Mouse (Mus musculus): ENCODE measurements around the gene Zap70. TPM values are rescaled to one million over a fixed set of nuclear protein-coding genes. Genes with fewer than 3 reads are reported as not detected.

Zap70 gene
- total and polyA plus RNA-seq, 3 experiments, result 0.23 to 0.25 TPM; not detected in 1

DNA sequence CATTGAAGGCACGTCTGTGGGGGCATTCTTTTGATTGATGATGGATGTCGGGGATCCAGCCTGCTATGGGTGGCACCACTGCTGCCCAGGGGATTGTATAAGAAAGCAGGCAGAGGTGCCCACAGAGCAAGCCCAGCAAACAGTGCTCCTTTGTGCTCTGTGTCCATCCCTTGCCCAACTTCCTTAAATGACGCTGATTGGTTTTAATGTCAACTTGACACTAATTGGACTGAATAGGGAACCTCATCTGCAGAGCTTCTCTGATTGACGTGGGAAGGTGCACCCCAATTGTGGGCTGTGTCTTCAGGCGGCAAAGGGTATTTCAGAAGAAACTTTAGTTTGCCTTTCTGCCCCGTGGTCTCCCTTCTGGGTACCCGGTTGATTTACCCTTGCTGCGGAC lies 27.8 kb downstream of the Zap70 start:
- dilution Hi-C loops (cut with MboI; ENCODE audit: extremely low pct_ligation_motif_present, extremely low pct_unique_long_range_greater_than_20kb, low sequenced_read_pairs), result no loop called here
- no peak overlapping the region for H3K9ac ChIP-seq (ENCODE audit: insufficient read depth, low read depth)
- in situ Hi-C loops (cut with MboI; ENCODE audit: low pct_ligation_motif_present, low pct_unique_long_range_greater_than_20kb, low sequenced_read_pairs), result loop anchor here (10.0 to 25.0 kb wide), 2 partner anchors 455 to 848 kb away; no protein-coding TSS in a partner anchor
- H3K9me3 ChIP-seq (replicated peaks; ENCODE audit: low read length), result no peaks in the 10 kb centered on the region
- H3K79me2 ChIP-seq (replicated peaks; ENCODE audit: control insufficient read depth, extremely low read depth, insufficient read depth, poor library complexity, severe bottlenecking), result no peaks in the 10 kb centered on the region
- TF ChIP-seq SMC3 (IDR thresholded peaks at IDR 0.05; ENCODE audit: low read depth, low read length) (no peak), UBTF (IDR thresholded peaks at IDR 0.05; ENCODE audit: low read depth, low read length) (no peak), USF2 (conservative IDR thresholded peaks at IDR 0.05; ENCODE audit: low read depth, low read length) (no peak), ZKSCAN1 (IDR thresholded peaks at IDR 0.05; ENCODE audit: borderline replicate concordance, low read depth, low read length) (no peak), RAD21 (IDR thresholded peaks at IDR 0.05; ENCODE audit: low read depth, low read length) (no peak), CHD2 (IDR thresholded peaks at IDR 0.05; ENCODE audit: low read length) (no peak), HCFC1 (IDR thresholded peaks at IDR 0.05; ENCODE audit: low read depth, low read length) (no peak), ELF1 (IDR thresholded peaks at IDR 0.05; ENCODE audit: low read depth, low read length) (no peak), KAT2A (IDR thresholded peaks at IDR 0.05; ENCODE audit: insufficient replicate concordance, low read length) (no peak), MXI1 (IDR thresholded peaks at IDR 0.05; ENCODE audit: low read depth, low read length) (no peak), JUND (conservative IDR thresholded peaks at IDR 0.05; ENCODE audit: low read depth, low read length) (no peak), MAZ (IDR thresholded peaks at IDR 0.05; ENCODE audit: low read depth, low read length) (no peak), MAX (IDR thresholded peaks at IDR 0.05; ENCODE audit: low read length) (no peak), USF1 (IDR thresholded peaks at IDR 0.05; ENCODE audit: low read depth, low read length) (no peak), ZC3H11A (IDR thresholded peaks at IDR 0.05; ENCODE audit: low read depth, low read length) (no peak), ZMIZ1 (IDR thresholded peaks at IDR 0.05; ENCODE audit: low read depth, low read length) (no peak), RCOR1 (conservative IDR thresholded peaks at IDR 0.05; ENCODE audit: low read depth, low read length) (no peak), PAX5 (IDR thresholded peaks at IDR 0.05; ENCODE audit: low read length) (no peak)
- no peak overlapping the region for H3K27ac ChIP-seq (ENCODE audit: insufficient read depth, low read depth)
- DNase-seq (ENCODE audit: extremely low read depth), result no peak
- no peak overlapping the region for H3K4me3 ChIP-seq (replicated peaks in 1 of 3; ENCODE audit: low read depth in 2 of 3, low read length in 2 of 3, poor library complexity in 1 of 3)
- peaks cover 19 to 35% of the 10 kb centered on the region in 2 experiments for H3K36me3 ChIP-seq (replicated peaks in 1 of 2; ENCODE audit: control insufficient read depth in 1 of 2, insufficient read depth in 1 of 2, low read length in 1 of 2)
- no peaks in the 10 kb centered on the region for H3K27me3 ChIP-seq (replicated peaks)
- no peaks in the 10 kb centered on the region; a peak in 1 of 4 replicates for H3K4me1 ChIP-seq (ENCODE audit: control insufficient read depth in 1 of 2, insufficient read depth in 2 of 2)
- no peak overlapping the region for H3K4me2 ChIP-seq (ENCODE audit: insufficient read depth, low read depth, poor library complexity, severe bottlenecking)

DNA sequence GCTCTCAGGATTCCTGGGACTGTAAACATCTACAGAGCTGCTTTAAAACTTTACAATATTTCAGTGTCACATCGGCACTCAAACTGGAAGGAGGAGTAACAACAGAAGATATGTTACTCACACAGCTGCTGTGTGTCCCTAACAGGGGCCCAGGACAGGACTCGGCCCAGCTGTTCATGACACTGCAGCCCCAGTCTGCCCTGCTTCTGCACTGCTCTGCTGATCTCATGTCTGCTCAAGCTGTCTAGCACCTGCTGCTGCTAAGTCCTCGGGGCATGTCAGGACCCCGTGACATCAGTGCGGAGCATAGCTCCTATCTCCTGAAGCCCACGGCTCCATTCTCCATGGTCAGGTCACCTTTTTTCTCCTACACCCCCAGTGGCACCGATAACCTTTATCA lies 35.1 kb downstream of the Zap70 start:
- dilution Hi-C loops (cut with MboI; ENCODE audit: extremely low pct_ligation_motif_present, extremely low pct_unique_long_range_greater_than_20kb, low sequenced_read_pairs) (no loop called here), in situ Hi-C loops (cut with MboI; ENCODE audit: low pct_ligation_motif_present, low pct_unique_long_range_greater_than_20kb, low sequenced_read_pairs) (loop anchor here (25.0 kb wide), 1 partner anchor 841 kb away; no protein-coding TSS in a partner anchor)

More for the DNA sequence above, 35.1 kb downstream of the Zap70 start:
- H3K9ac ChIP-seq (ENCODE audit: insufficient read depth, low read depth), result no peak overlapping the region
- no peaks in the 10 kb centered on the region for H3K4me1 ChIP-seq (ENCODE audit: control insufficient read depth in 1 of 2, insufficient read depth in 2 of 2)
- no peak overlapping the region for H3K4me2 ChIP-seq (ENCODE audit: insufficient read depth, low read depth, poor library complexity, severe bottlenecking)
- no peaks in the 10 kb centered on the region for H3K9me3 ChIP-seq (replicated peaks; ENCODE audit: low read length)
- DNase-seq (ENCODE audit: extremely low read depth), result no peak
- H3K36me3 ChIP-seq (replicated peaks in 1 of 2; ENCODE audit: control insufficient read depth in 1 of 2, insufficient read depth in 1 of 2, low read length in 1 of 2), result peaks cover 73 to 91% of the 10 kb centered on the region in 2 experiments
- H3K4me3 ChIP-seq (replicated peaks in 1 of 3; ENCODE audit: low read depth in 2 of 3, low read length in 2 of 3, poor library complexity in 1 of 3), result no peak overlapping the region
- no peaks in the 10 kb centered on the region for H3K27me3 ChIP-seq (replicated peaks)
- no peak overlapping the region for H3K27ac ChIP-seq (ENCODE audit: insufficient read depth, low read depth)
- no peak for TF ChIP-seq KAT2A (IDR thresholded peaks at IDR 0.05; ENCODE audit: insufficient replicate concordance, low read length)
- no peak for TF ChIP-seq TBP (conservative IDR thresholded peaks at IDR 0.05; ENCODE audit: low read depth, low read length)
- no peak for TF ChIP-seq MAX (IDR thresholded peaks at IDR 0.05; ENCODE audit: low read length)
- TF ChIP-seq HCFC1 (IDR thresholded peaks at IDR 0.05; ENCODE audit: low read depth, low read length), result no peak
- TF ChIP-seq EP300 (IDR thresholded peaks at IDR 0.05; ENCODE audit: low read length), result no peak
- TF ChIP-seq NRF1 (IDR thresholded peaks at IDR 0.05; ENCODE audit: low read depth, low read length), result no peak
- no peak for TF ChIP-seq ETS1 (conservative IDR thresholded peaks at IDR 0.05; ENCODE audit: low read depth, low read length)
- TF ChIP-seq POLR2AphosphoS2 (IDR thresholded peaks at IDR 0.05; ENCODE audit: low read depth, low read length), result no peak
- no peaks in the 10 kb centered on the region for H3K79me2 ChIP-seq (replicated peaks; ENCODE audit: control insufficient read depth, extremely low read depth, insufficient read depth, poor library complexity, severe bottlenecking)
